Mouse (Mus musculus): Measurements from ENCODE around the gene B3gnt9. TPM values are rescaled to one million over a fixed set of nuclear protein-coding genes. Genes with fewer than 3 reads are reported as not detected.
A peak's percentile ranks its signal among the peaks of the same experiment; 100 is the strongest.

B3gnt9 gene
- total RNA-seq, 2 experiments from 2014 or later: 1.0 TPM; not detected in 1

- ATAC-seq (replicated peaks; ENCODE audit: poor library complexity, severe bottlenecking): peak; percentile 9; the same call in 1 of the 2 replicates
Measured at GRCm38 (mm10) chr8:105225272-105225593, 29.7 kb downstream of the B3gnt9 start.

- ATAC-seq (replicated peaks; ENCODE audit: poor library complexity, severe bottlenecking): peak; percentile 94
Measured at GRCm38 (mm10) chr8:105224413-105225271, 30.3 kb downstream of the B3gnt9 start, which contains the start of gene D230025D16Rik. Gene D230025D16Rik, plus strand, starts transcription at chr8:105225145.

- no peak for ATAC-seq (replicated peaks; ENCODE audit: poor library complexity, severe bottlenecking)
Measured at GRCm38 (mm10) chr8:105223850-105224249, 31.1 kb downstream of the B3gnt9 start.

DNA sequence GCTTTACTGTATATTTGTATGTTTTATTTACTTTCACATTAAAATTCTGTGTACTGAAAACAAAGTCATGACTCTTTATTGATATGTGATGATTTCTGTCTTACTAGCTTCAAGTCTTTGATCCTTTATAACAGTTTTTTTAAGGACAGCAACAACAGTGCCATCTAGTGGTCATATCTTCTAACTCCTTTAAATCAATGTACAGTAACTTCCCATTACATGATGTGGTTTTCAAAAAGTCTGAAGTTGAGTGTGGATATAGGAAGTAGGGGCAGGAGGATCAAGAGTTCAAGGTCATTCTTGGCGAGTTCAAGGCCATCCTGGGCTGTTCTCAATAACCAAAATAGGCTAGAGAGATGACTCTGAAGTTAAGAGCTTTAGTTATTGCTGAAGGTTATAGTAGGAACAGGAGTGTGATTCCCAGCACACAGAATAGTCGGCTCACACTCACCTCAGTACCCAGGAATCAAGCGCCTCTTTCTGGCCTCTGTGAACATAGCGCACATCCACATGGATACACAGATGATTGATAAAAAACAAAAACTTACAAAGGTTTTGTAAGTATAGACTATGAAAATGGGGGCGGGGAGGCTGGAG is 36.9 kb downstream of the B3gnt9 start:
- peak; percentile 89 for ATAC-seq (replicated peaks; ENCODE audit: poor library complexity, severe bottlenecking)

DNA sequence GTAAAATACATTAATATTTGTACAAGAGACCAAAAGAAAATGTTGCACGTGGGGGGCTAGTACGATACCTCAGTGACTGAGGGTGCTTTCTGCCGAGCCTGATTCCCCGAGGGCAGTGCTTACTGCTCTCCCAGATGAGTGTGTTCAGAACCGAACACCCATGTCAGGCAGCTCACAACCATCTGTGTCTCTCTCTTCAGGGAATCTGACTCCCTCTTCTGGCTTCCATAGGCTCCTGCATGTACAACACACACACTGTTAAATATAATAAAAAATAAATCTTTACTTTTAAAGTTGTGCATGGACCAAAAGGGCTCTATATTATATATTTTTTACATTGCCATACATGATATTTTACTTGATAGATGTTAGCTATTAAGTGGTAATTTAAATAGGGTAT is 40.8 kb downstream of the B3gnt9 start:
- no peak for ATAC-seq (replicated peaks; ENCODE audit: poor library complexity, severe bottlenecking)

DNA sequence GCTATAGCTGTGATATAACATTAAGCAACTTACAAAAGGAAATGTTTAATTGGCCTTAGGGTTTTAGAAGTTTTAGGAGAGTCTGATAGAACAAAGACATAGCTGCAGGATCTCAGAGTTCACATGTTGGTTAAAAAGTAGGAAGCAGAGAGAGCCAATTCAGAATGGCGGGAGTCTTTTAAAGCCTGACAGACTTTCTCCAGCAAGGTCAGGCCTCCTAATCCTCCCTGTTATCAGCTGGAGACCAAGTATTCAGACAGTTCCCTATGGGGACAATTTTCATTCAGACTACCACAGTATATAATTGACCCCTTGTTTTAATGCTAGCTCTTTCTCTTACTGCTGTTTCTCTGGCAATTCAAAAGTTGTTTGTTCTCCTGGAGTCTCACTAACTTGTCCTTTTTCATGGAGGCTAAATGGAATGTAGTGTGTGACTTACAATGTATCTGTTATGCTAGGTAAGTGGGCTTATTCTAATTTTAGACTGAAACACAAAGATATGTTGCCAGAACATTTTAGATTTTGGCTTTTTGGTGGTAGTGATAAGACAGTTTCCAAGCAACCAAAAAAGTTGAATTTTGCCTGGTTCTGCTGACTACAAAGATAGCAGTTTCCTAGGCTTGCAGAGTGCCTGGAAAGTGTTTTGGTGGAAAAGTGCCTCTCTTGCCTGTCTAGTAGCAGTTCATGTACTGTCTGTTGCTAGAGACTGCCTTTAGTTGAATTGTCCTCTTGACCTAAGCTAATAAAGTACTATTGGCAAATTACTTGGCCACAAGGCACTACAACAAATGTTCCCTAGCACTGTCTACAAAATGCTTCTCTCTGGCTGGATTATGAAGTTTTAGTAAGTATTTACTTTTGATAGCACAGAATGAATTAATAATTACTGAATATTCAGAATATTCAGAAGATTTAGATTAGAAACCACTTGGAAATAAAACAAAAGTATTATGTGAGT is 45.5 kb downstream of the B3gnt9 start:
- ATAC-seq (replicated peaks; ENCODE audit: poor library complexity, severe bottlenecking): no peak

DNA sequence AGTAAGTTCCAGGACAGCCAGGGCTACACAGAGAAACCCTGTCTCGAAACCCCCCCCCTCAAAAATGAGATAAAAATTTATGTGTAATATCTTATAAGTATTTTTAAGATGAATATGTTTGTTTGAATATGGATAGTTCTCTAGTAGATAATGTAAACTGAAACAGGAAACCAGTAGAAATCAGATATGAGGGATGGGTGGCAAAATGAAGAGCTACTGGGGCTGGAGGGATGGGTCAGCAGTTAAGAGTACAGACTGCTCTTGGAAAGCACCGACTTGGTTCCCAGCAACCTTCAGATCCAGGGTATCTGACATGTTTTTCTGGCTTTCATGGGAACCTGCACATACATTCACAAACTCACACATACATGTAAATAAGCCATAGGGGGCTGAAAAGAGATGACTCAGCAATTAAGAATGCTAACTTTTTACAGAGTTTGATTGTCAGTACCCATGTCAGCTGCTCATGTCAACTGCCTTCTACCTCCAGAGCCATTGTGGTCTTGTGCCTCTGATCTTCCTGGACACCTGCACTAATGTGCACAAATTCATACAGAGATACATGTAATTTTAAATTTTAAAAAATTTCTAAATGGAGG is 47.2 kb downstream of the B3gnt9 start:
- ATAC-seq (replicated peaks; ENCODE audit: poor library complexity, severe bottlenecking): no peak

GRCm38 (mm10) chr8:105206766-105207275 is 48.1 kb downstream of the B3gnt9 start:
- no peak for ATAC-seq (replicated peaks; ENCODE audit: poor library complexity, severe bottlenecking)

DNA sequence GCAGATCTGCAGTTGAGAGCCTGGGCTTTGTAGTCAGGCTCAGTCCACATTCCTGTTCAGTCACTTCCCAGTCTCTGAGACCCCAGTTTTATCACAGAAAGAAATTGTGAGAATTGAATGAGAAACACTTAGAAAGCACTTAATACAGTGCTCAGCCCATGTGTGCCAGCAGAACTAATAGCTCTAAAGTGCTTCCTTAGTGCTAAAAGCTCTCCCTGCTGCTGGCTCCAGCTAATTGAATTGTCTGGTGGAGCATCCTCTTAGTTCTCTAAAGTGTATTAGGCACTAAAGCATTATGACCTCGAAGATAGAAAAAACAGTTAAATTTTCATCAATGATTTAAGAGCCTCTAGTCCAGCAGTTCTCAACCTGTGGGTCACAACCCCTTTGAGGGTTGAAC is 49.2 kb downstream of the B3gnt9 start:
- no peak for ATAC-seq (replicated peaks; ENCODE audit: poor library complexity, severe bottlenecking)

Other genes starting within 250 kb of the B3gnt9 start
- gene Ces3a, start 206.6 kb downstream of the B3gnt9 start, total RNA-seq (2014; fragmentation: Nextera tagmentation): not detected in 2 replicates
- gene Ces3a, start 206.6 kb downstream of the B3gnt9 start, total RNA-seq (2017): not detected in 2 replicates
- gene Ces3b, start 171.4 kb downstream of the B3gnt9 start, total RNA-seq (2014; fragmentation: Nextera tagmentation): not detected in 2 replicates
- gene Ces3b, start 171.4 kb downstream of the B3gnt9 start, total RNA-seq (2017): not detected in 2 replicates
- gene Ces4a, start 123.4 kb downstream of the B3gnt9 start, total RNA-seq (2014; fragmentation: Nextera tagmentation): not detected in 2 replicates
- not detected in 2 replicates for gene Ces4a, start 123.4 kb downstream of the B3gnt9 start, total RNA-seq (2017)
- gene Cbfb, start 84.5 kb downstream of the B3gnt9 start, total RNA-seq (2014; fragmentation: Nextera tagmentation): 119 and 135 TPM in 2 replicates
- gene Cbfb, start 84.5 kb downstream of the B3gnt9 start, total RNA-seq (2017): 177 and 185 TPM in 2 replicates
- 30.9 and 41.0 TPM in 2 replicates for gene D230025D16Rik, start 30.0 kb downstream of the B3gnt9 start, total RNA-seq (2014; fragmentation: Nextera tagmentation)
- 21.8 and 25.7 TPM in 2 replicates for gene D230025D16Rik, start 30.0 kb downstream of the B3gnt9 start, total RNA-seq (2017)
- gene Tradd, start 9.5 kb upstream of the B3gnt9 start, total RNA-seq (2014; fragmentation: Nextera tagmentation): 8.7 and 9.4 TPM in 2 replicates
- 15.8 and 21.0 TPM in 2 replicates for gene Tradd, start 9.5 kb upstream of the B3gnt9 start, total RNA-seq (2017)
- gene Fbxl8, start 9.5 kb upstream of the B3gnt9 start, total RNA-seq (2014; fragmentation: Nextera tagmentation): 0.21 and 4.4 TPM in 2 replicates
- gene Fbxl8, start 9.5 kb upstream of the B3gnt9 start, total RNA-seq (2017): 1.7 and 3.6 TPM in 2 replicates
- not detected in 2 replicates for gene Hsf4, start 14.6 kb upstream of the B3gnt9 start, total RNA-seq (2014; fragmentation: Nextera tagmentation)
- gene Hsf4, start 14.6 kb upstream of the B3gnt9 start, total RNA-seq (2017): not detected in 2 replicates
- gene Nol3, start 21.0 kb upstream of the B3gnt9 start, total RNA-seq (2014; fragmentation: Nextera tagmentation): not detected in 2 replicates
- gene Nol3, start 21.0 kb upstream of the B3gnt9 start, total RNA-seq (2017): not detected in 2 replicates
- gene 4931428F04Rik, start 34.7 kb upstream of the B3gnt9 start, total RNA-seq (2014; fragmentation: Nextera tagmentation): 2.7 and 4.0 TPM in 2 replicates
- 0.56 and 0.93 TPM in 2 replicates for gene 4931428F04Rik, start 34.7 kb upstream of the B3gnt9 start, total RNA-seq (2017)
- gene Exoc3l, start 40.9 kb upstream of the B3gnt9 start, total RNA-seq (2014; fragmentation: Nextera tagmentation): not detected in 2 replicates
- gene Exoc3l, start 40.9 kb upstream of the B3gnt9 start, total RNA-seq (2017): 0.60 and 2.5 TPM in 2 replicates
- gene E2f4, start 42.5 kb upstream of the B3gnt9 start, total RNA-seq (2014; fragmentation: Nextera tagmentation): 139 and 170 TPM in 2 replicates
- 44.3 and 50.9 TPM in 2 replicates for gene E2f4, start 42.5 kb upstream of the B3gnt9 start, total RNA-seq (2017)
- gene Elmo3, start 50.4 kb upstream of the B3gnt9 start, total RNA-seq (2014; fragmentation: Nextera tagmentation): 2.6 and 5.6 TPM in 2 replicates
- gene Elmo3, start 50.4 kb upstream of the B3gnt9 start, total RNA-seq (2017): 0.05 and 3.2 TPM in 2 replicates
- gene Lrrc29, start 71.1 kb upstream of the B3gnt9 start, total RNA-seq (2014; fragmentation: Nextera tagmentation): 5.2 and 5.3 TPM in 2 replicates
- gene Lrrc29, start 71.1 kb upstream of the B3gnt9 start, total RNA-seq (2017): 2.0 and 2.3 TPM in 2 replicates
- 82.8 and 106 TPM in 2 replicates for gene Tmem208, start 71.2 kb upstream of the B3gnt9 start, total RNA-seq (2014; fragmentation: Nextera tagmentation)
- 37.1 and 64.8 TPM in 2 replicates for gene Tmem208, start 71.2 kb upstream of the B3gnt9 start, total RNA-seq (2017)
- 7.0 and 12.9 TPM in 2 replicates for gene Fhod1, start 92.8 kb upstream of the B3gnt9 start, total RNA-seq (2014; fragmentation: Nextera tagmentation)
- 2.5 and 2.6 TPM in 2 replicates for gene Fhod1, start 92.8 kb upstream of the B3gnt9 start, total RNA-seq (2017)
- gene Slc9a5, start 93.7 kb upstream of the B3gnt9 start, total RNA-seq (2014; fragmentation: Nextera tagmentation): 0.82 and 3.8 TPM in 2 replicates
- gene Slc9a5, start 93.7 kb upstream of the B3gnt9 start, total RNA-seq (2017): 0.41 and 0.73 TPM in 2 replicates
- 0.47 TPM in 1 of 2 replicates, not detected in the other for gene Plekhg4, start 118.1 kb upstream of the B3gnt9 start, total RNA-seq (2014; fragmentation: Nextera tagmentation)
- 0.09 TPM in 1 of 2 replicates, not detected in the other for gene Plekhg4, start 118.1 kb upstream of the B3gnt9 start, total RNA-seq (2017)
- gene Kctd19, start 158.3 kb upstream of the B3gnt9 start, total RNA-seq (2014; fragmentation: Nextera tagmentation): not detected in 2 replicates
- gene Kctd19, start 158.3 kb upstream of the B3gnt9 start, total RNA-seq (2017): not detected in 2 replicates
- gene Lrrc36, start 158.4 kb upstream of the B3gnt9 start, total RNA-seq (2014; fragmentation: Nextera tagmentation): 0.36 TPM in 1 of 2 replicates, not detected in the other
- gene Lrrc36, start 158.4 kb upstream of the B3gnt9 start, total RNA-seq (2017): not detected in 2 replicates
- not detected in 2 replicates for gene Tppp3, start 216.4 kb upstream of the B3gnt9 start, total RNA-seq (2014; fragmentation: Nextera tagmentation)
- gene Tppp3, start 216.4 kb upstream of the B3gnt9 start, total RNA-seq (2017): not detected in 2 replicates
- 1.8 and 10.4 TPM in 2 replicates for gene Zdhhc1, start 241.7 kb upstream of the B3gnt9 start, total RNA-seq (2014; fragmentation: Nextera tagmentation)
- gene Zdhhc1, start 241.7 kb upstream of the B3gnt9 start, total RNA-seq (2017): 3.6 and 4.6 TPM in 2 replicates

Measured in granulocyte monocyte progenitor cell, adult 5-6 weeks (primary cell).